Mouse (Mus musculus) liver, embryonic 14.5 days (tissue): ENCODE results near the gene Arpc3.

Experiments used
- CTCF ChIP-seq: IDR thresholded peaks from 2 replicates; pipeline ENCODE4 v1.5.1; 2016; ENCODE audit warnings: antibody characterized with exemption, low read depth, control low read depth
- EP300 ChIP-seq: IDR thresholded peaks from 2 replicates; pipeline ENCODE4 v1.6.1; 2016; ENCODE audit warnings: antibody characterized with exemption, low read depth

DNA sequence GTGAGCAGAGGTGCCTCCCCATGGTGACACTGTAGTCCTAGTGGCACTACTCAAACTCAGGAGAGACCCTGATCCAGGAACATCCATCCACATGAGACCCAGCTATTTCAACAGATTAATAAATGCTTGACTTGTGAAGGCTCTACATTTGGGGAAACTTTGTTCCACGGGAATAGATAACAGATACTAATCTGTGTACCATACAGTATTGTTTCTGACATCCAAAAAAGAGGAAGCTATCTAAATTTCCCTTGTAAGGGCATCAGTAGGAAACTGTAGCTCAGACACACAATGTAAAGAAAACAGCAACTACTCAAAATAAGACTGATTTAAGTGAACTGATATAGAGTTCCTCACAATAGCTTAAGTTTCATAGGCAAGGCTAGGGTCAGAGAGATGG lies 48.8 kb upstream of the Arpc3 start:
- no peak for TF ChIP-seq EP300
- TF ChIP-seq CTCF = no peak
